Mouse (Mus musculus) lung, postnatal 14 days (tissue): ENCODE measurements around the gene Dbil5.
A peak's percentile ranks its signal among the peaks of the same experiment; 100 is the strongest.

Experiments used
- DNase-seq: peaks from one replicate; pipeline ENCODE4 v3.0.0; 2021

The Dbil5 gene

DNA sequence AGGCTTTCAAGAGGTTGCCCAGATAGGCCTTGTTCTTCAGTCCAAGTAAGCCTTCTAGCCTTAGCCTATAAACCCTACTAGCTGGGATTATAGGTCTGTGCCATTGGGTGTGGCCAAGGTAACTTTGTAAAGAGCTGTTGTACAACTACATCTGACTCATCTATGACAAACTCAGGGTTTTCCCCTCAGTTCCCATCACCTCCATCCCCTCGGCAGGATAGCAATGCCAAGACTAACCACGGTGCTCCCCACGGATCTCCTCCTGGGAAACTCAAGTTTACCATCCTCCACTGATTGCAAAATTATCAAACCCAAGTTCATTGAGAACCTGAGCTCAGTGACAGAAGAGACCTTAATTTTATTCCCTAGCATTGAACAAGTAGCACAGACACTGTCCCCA is 18.7 kb downstream of the Dbil5 start:
- no peak for DNase-seq

DNA sequence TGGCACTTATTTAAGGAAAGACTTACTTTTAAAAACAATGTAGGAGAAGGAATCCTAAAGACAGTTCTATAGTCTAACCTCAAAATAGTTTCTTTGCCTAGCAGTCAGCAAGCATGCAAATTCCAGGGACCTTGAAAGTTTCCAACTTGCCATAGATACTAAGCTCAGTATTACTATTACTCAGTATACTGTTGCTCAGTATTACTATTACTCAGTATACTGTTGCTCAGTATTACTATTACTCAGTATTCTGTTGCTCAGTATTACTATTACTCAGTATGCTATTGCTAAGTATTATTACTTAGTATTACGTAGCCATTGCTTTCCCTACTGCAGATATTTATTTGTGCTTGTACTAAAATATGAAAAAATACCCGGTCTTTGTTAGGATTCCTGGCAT is 22.3 kb downstream of the Dbil5 start:
- no peak for DNase-seq

DNA sequence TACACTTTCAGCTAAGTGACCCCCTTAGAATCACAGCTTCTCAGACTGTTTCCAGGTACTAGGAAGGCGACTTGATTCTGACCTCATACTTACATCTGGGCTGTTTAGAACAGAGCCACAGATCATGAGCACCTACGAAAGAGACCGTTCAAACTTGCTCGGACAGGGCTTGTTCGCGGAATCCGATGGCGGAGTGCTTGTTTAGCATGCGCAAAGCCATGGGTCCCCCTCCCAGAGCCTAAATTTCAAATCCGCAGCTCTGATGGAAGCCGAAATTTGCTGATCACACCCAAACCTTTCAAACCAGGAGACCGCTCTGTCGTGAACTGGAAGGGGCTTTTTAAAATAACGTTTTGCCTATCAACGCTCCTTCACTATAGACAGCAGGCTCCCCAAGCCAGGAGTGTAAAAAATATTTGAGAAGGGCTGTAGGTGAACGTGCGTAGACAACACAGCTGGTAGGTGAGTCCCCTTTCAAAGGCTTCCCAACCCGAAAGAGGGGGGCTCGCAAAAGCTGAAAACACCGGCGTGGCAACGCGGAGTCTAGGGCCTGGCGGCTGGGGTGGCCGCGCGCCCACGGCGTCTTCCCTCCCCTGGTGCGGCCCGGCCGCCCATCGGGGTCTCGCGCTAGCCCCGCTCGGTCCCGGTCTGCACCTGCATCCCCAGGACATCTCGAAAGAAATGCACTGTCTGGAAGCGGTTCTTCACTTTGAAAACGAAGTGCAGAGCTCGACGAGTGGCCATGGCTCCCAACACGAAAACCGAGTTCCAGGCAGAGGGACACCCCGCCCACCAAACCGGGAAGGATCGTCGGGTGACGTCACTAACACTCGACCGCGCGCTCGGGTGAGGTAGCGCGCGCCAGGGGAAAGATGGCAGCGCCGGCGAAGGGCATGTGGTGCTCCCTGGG is 25.7 kb downstream of the Dbil5 start, which contains the start of the genes Mrm3 and Glod4:
TSS of gene Mrm3 (plus strand) at position 815 of the 910 bp plus-strand sequence.
TSS of gene Glod4 (minus strand) at position 825 of the 910 bp plus-strand sequence.
- DNase-seq, result peak; percentile 94

DNA sequence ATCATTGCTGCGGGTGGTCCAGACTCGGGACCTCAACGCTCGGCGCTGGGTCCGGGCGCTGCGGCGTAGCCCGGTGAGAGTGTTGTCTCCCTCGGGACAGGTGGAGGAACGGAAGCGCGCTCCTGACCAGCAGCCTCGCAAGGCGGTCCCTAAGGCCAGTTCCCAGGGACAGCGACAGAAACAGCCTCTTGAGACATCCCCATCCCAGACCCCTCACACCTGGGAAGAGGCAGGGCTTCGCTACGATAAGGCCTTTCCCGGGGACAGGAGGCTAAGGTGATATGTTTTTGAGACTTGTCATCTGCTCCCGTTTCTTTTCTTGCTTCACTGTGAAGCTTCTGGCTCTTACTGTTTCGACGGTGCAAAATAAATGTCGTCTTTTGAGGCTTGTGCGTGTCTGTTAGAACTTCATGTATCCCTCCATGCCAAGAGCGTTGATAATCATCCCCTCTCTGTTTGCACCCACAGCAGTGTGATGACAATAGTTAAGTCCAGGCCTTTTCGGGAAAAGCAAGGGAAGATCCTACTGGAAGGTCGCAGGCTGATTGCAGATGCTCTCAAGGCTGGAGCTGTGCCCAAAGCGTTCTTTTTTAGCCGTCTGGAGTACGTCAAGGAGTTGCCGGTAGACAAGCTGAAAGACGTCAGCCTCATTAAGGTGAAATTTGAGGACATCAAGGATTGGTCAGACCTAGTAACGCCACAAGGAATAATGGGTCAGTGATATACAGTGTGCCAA is 26.6 kb downstream of the Dbil5 start:
- DNase-seq, result no peak

- no peak for DNase-seq
These were observed 29.0 kb downstream of the Dbil5 start for GRCm38 (mm10) chr11:76246439-76246838.

DNA sequence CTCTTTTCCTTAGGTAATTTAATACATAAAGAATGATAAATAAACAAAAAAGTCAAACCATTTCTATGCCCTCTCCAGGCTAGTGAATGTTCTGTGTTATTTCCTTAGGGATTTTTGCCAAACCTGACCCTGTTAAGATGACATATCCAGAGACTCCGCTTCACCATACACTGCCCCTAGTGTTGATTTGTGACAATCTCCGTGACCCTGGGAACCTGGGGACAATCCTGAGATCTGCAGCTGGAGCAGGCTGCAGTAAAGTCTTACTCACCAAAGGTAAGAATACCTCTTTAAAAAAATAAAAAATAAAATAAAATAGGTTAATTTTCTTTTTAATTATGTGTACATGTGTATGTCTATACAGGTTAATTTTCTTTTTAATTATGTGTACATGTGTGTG is 29.8 kb downstream of the Dbil5 start:
- DNase-seq, result no peak

- no peak for DNase-seq
These were observed 34.6 kb downstream of the Dbil5 start for GRCm38 (mm10) chr11:76252036-76252435.

DNA sequence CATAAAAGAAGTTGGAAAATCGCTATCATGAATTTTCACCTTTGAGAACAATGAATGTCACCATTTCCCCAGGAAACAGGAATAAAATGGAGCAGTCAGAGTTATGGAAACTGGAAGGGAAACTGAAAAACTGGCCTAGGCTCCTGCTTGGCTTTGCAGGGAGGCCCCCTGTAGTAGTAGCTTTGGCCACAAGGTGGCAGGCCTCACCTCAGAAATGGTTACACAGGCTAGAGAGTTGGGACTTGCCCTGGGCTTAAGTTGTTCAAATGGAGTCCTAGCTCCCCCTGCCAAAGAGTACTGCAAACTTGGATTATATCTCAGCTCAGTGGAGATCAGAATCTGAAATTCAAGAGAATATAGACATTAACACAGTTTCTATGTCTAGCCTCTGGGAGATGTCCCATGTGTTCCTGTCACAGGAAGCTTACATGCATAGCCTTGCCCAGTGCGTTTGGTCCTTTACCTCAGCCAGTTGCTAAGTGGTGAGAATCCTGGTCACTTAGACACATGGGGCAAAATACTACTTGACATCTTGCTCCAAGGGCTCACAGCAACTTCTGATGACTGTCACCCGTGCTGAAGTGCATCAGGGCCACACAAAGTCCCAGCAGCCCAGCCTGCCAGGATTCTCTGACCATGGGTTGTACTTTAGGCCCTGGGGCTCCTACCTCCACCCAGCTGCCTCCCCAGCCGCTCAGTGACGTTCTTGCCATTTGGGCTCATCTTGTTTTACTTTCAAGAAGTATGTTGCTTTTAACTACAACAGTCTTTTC is 35.9 kb downstream of the Dbil5 start:
- DNase-seq, result peak; percentile 90

DNA sequence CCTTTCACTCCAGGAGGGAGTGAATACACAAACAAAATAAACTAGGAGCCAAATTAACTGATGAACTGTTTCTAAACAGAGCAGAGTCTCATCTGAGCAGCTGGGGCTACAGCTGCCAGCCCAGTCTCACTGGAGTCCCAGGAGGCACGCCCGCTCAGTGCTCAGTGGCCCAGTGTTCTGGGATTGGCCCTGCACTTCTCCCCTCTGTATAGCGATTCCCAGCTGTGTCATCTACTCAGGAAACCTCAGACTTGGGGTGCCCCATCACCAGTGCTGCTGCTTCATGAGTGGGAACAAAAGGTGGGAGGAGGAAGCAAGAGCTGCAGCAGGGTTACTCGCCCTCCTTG is 36.5 kb downstream of the Dbil5 start:
- DNase-seq, result peak; percentile 9

DNA sequence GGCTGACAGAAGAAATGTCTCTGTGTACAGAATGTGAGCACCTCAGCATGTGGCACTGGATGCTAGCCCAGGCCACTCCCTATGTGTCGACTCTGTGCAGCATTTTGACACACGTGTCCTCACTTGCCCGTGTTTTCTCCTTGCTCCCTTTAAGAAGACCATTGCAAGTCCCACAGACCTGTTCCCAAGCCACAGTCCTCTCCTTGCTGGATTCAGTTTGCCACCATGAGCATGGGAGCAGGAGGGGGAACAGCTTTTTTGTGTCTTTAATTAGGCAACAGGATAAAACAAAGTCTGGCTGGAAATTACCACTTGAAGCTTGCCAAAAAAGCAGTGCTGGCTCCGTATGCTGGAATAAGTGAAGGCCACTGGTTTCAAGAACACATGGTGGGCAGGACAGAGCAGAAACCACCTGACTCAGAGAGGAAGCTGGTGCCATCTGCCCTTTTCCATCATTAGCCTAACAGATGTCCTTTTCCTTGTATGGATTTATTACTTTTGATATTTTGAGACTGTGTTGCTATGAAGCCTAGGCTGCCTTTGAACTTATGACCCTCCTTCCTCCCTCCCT is 38.1 kb downstream of the Dbil5 start:
- DNase-seq, result no peak

- DNase-seq, result no peak
These were observed 38.7 kb downstream of the Dbil5 start for GRCm38 (mm10) chr11:76256129-76256528.

- no peak for DNase-seq
These were observed 40.0 kb downstream of the Dbil5 start for GRCm38 (mm10) chr11:76257386-76257785.

DNA sequence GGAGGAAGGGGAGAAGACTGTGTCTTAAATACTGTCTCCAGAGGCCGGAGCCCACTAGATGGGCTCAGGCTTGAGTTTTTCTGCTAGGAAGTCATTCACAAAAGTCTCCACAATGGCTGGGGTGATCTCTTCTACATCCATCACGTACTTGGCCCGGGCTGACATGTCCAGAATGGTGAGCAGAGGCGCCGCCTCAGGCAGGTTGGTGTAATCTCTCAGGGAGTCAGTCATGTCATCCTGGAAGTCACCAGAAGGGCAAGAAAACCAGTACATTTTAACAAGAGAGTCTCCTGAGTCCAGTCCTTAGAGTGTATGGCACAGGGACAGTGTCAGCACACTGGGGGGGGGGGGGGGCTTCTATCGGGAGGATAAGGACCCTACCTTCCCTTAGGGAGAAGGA is 41.1 kb downstream of the Dbil5 start:
- no peak for DNase-seq

GRCm38 (mm10) chr11:76260208-76261050 is 43.0 kb downstream of the Dbil5 start:
- no peak for DNase-seq

- no peak for DNase-seq
These were observed 43.8 kb downstream of the Dbil5 start for GRCm38 (mm10) chr11:76261224-76261623.

DNA sequence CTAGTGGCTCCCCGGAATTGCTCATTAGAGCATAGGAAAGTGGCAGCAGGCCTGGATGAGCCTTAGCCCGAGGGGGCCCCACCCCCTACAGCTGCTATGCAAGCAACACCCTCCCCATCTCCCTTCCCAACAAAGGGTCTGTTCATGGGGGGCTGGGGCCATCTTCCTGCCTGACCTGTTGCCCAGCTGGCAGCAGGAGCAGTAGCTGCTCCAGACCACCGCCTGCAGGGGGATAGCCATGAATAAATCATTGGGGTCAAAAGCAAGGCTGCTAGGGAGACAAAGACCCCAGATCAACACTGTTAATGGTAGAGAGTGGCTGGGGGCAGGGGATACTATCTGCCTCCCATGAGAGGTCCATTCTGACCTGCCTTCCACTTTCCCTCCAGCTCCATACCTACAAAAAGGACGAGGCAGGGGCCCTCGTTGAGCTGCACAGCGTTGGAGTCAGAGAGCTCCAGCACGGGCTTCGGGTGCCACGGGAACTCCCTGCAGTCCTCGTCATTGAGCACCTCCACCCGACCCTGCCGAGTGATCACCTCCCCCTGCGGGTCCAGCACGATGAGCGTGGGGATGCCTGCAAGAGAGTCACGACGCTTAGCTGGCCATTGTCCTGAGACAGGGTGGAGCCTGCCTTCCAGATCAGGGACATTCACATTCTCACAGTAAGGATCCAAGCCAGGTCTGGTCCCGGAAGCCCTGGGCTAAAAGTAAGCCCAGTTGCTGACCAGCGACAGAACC is 45.4 kb downstream of the Dbil5 start:
- no peak for DNase-seq

- no peak for DNase-seq
These were observed 50.1 kb downstream of the Dbil5 start for GRCm38 (mm10) chr11:76267550-76267949.

- DNase-seq, result no peak
These were observed 50.6 kb downstream of the Dbil5 start for GRCm38 (mm10) chr11:76268001-76268459.
